Mouse (Mus musculus) ovary, postnatal 36 days (tissue): ENCODE results near the gene Mt2.

Experiments used
- DNase-seq: peaks from one replicate; pipeline ENCODE4 v3.0.0; 2022; ENCODE audit warnings: low spot score, mixed read lengths

The Mt2 gene

GRCm38 (mm10) chr8:94172809-94173732 lies 607 bp downstream of the Mt2 start:
- no peak for DNase-seq

- DNase-seq: no peak
Observed at GRCm38 (mm10) chr8:94173848-94174403, 1.5 kb downstream of the Mt2 start.

- DNase-seq: no peak
Observed at GRCm38 (mm10) chr8:94174619-94175213, 2.3 kb downstream of the Mt2 start.

- DNase-seq: no peak
Observed at GRCm38 (mm10) chr8:94177716-94178390, 5.4 kb downstream of the Mt2 start.

DNA sequence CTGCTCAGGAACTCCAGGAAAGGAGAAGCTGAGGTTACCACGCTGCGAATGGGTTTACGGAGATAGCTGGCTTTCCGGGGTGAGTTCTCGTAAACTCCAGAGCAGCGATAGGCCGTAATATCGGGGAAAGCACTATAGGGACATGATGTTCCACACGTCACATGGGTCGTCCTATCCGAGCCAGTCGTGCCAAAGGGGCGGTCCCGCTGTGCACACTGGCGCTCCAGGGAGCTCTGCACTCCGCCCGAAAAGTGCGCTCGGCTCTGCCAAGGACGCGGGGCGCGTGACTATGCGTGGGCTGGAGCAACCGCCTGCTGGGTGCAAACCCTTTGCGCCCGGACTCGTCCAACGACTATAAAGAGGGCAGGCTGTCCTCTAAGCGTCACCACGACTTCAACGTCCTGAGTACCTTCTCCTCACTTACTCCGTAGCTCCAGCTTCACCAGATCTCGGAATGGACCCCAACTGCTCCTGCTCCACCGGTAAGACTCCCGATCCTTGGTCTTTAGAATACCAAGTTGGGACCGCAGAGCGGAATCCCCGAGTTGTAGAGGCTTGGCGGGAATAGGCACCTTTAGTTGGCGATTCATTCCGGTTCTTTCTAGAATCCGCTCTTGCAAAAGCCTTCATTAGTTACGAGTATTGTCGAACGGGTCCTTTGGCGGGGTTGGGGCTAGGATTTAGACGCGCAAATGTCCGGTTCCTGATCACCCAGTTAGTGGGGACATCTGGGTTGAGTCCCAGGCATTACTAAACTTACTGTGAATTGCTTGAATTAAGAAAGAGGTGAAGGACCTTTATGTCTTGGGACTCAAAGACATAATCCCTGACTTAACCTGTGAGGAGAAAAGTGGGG lies 6.6 kb downstream of the Mt2 start, which contains the start of gene Mt1:
Gene Mt1, plus strand, starts transcription at position 226 of the 856 bp plus-strand sequence.
- DNase-seq: peak; percentile 91

GRCm38 (mm10) chr8:94179713-94180560 lies 7.5 kb downstream of the Mt2 start:
- DNase-seq: peak; percentile 41

DNA sequence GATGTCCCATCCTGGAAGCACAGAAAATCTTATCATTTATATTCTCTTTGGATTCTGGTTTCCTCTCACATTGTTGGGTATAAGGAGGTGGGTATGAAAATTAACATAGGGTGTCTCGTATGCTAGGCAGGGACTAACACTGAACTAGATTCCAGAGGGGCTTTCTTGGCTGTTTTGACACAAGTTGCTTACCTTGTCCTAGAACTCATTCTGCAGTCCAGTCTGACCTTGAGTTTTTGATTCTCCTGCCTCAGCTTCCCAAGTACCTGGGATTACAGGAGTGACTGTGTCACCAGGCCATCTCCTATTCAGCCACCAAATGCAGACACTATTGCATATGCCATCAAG lies 8.1 kb downstream of the Mt2 start:
- DNase-seq: no peak

DNA sequence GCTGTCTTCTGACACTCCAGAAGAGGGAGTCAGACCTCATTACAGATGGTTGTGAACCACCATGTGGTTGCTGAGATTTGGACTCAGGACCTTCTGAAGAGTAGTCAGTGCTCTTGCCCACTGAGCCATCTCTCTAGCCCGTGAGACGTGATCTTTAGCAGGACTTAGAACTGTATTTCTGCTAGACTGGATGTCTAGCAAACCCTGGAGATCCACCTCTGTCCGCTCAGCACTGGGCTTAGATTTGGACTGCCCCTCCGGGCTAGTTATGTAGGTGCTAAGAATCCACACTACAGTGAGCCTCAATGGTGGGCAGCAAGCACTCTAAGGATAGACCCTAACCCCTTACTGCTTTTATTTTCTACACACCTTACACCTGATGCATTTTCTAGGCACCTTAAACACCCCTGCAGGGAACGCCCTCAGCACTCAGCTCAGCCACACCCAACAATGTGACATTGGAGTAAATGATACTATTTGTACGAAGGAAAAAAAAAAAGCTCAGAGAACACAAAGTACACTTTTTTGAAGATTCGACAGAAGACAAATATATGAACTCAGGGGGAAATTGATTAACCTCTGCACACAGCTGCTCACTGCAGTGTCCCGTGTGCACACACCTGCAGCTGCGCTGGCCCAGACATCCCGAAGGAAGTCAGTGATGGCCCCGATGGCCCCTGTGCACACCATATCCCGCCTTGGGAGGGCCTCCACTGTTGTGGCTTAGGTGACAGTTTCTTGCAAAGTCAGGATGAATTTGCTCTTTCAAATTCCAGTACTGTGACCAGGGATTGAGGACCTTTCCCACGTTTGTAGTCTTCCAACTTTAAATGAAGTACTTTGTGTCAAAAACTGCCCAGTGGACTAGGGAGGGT lies 9.8 kb downstream of the Mt2 start:
- no peak for DNase-seq

- DNase-seq: peak; percentile 84
Observed at GRCm38 (mm10) chr8:94183117-94183516, 10.7 kb downstream of the Mt2 start.

DNA sequence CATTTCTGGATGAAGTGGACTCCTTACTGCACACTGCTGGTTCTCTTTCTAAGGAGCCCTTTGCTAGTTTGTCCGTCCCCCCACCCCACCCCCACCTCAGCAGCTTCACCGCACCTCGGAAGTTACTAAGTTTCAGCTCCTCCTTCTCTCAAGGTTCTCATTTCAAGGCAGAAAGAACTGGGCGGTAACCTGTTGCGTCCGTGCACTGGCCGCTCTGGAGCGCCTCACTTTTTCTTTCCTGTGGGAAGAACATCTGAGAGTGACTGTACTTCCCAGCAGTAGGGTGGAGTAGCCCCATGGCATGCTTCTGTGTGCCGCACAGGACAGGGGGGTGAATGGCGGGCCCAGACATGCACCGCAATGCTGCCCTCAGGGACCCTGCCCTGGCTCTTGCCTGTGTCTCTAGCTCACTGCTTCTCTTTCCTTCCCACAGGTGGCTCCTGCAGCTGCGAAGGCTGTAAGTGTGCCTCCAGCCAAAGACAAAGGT lies 11.9 kb downstream of the Mt2 start:
- no peak for DNase-seq

GRCm38 (mm10) chr8:94185791-94186190 lies 13.3 kb downstream of the Mt2 start:
- DNase-seq: no peak

DNA sequence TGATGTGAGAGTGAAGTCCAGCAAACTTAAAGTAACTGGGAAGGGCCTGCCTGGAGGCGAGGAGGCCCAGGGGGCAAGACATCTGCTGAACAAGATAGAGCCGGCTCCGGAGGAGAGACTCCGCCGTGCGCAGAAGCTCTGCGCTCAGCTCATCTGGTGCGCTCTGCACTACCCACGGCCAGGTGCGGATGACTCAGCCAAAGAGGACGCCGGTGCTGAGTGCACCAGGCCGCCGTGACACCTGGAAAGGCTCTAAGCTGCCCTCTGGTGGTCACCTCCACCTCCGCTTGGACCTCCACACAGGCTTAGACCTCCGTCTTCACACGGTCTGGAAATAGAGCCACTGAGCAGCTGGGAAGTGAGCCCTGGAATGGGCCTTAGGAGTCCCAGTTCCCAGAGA lies 14.1 kb downstream of the Mt2 start:
- peak; percentile 75 for DNase-seq

DNA sequence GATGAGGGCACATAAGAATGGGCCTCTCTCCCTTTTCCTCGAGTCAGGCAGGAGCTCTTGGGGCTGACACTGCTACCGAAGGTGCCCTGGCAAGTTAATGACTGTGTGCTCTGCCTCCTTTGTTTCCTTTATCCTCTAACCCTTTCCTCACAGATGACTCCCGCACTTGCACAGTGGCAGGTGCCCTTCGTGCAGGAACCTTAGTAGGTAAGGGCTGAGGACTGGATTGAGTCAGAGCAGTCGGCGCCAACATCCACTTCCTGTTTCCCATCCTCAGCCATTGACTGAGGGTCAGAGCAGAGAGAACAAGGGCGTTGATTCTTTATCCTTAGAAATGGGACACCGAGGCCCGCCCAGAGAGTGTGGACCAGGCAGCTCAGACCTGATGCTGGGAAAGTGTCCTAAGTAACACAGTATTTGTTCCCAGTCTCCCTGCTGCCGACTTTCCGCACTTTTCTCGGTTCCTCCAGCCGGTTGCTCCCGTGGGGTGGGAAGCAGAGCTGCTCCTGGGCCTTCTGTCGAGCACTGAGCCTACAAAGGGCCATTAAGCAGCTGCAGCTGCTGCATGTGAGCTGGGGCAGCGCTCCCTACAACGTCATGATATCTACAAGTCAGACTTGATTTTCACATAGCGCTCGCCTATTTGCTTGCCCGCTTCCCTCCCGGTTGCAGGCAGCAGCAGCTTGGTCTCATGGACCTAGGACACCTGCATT lies 15.0 kb downstream of the Mt2 start:
- DNase-seq: no peak

DNA sequence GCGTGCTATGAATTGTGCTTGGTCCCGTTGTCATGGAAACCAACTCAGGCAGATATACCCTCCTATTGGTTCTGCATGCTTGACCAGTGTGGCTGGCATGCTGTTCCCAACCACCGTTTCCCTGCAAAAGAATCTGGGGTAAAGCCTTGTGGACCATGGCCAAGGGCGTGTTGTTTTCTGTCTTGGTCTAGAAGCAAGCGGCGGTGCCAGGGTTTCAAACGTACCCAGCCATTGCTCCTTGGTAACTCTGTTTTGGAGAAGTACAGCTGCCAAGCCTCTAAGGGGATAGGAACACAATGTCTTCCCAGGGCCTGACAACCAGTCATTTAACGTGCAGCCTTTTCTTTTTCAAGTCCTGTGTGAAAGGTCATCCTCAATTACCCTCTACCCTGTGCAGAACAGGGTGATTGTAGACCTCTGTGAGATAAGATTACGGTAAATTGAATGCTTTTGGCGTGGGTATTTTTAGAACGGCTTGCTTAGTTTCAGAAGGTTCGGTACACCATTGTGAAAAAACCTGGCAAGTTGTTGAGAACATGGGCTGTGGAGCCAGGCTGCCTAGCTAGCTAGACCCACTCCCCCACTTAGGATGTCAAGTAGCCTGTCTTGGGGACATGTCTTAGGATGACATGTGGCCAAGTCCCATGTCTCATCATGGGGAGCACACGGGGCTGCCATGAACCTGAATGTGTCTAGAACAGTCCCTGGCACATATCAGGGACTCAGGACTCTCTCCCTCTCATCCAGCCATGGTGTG lies 17.0 kb downstream of the Mt2 start:
- peak; percentile 74 for DNase-seq

- peak; percentile 65 for DNase-seq
Observed at GRCm38 (mm10) chr8:94191101-94191691, 18.7 kb downstream of the Mt2 start.

DNA sequence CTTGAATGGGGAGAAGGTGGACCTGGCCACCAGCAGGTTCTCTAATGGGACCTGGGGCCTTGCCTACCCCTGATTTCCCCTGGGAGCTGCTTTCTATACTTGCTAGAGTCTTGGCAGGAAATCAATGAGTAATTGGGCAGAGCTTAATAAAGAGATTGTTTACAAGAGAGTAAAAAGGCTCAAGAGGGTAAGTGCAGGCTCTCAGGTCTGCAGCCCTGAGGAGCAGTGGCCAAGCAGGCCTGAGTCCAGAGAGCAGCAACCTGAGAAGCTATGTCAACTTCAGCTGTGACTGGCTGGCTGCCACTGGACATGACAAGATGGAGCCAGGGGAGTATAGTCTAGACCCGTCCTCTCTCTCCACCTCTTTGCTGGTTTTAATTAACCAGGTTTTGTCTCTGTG lies 20.5 kb downstream of the Mt2 start:
- DNase-seq: no peak

- no peak for DNase-seq
Observed at GRCm38 (mm10) chr8:94194591-94195223, 22.2 kb downstream of the Mt2 start.
